Mouse (Mus musculus): ENCODE data around the gene Acsbg2.
"Not testable (repeated sequence)": the region's sequence is repeated elsewhere in the genome, so short reads cannot be mapped to it uniquely, and the experiment has no call there.

Acsbg2 gene

DNA sequence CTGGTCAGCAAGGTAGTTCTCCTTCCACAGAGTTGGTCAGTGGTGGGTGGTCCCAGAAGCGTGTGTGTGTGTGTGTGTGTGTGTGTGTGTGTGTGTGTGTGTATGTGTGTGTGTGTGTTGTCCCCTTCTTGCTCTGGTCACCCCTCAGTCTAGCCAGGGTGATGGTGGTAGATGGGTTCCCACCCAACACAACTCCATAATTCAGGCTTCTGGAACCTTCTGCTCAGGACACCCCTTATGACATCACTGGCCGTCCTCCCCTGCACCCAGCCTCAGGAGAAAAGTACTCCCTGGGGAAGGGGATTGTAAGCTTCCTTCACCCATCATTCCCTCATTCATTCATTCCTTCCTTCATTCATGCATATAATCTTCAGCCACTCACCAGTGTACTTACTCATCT is at the start of gene Acsbg2:
Gene Acsbg2, minus strand, starts transcription at position 211 of the 400 bp plus-strand sequence.
- no peak for DNase-seq (ENCODE audit: low spot score)

- no peak for DNase-seq (ENCODE audit: low spot score)
These were observed 45.5 kb upstream of the Acsbg2 start for GRCm38 (mm10) chr17:56919725-56920124.

GRCm38 (mm10) chr17:56917166-56917565 is 42.9 kb upstream of the Acsbg2 start:
- DNase-seq (ENCODE audit: low spot score), result no peak

- no peak for DNase-seq (ENCODE audit: low spot score)
These were observed 39.2 kb upstream of the Acsbg2 start for GRCm38 (mm10) chr17:56913444-56913843.

- no peak for DNase-seq (ENCODE audit: low spot score)
These were observed 38.8 kb upstream of the Acsbg2 start for GRCm38 (mm10) chr17:56913023-56913422.

- not testable (repeated sequence) for DNase-seq (ENCODE audit: low spot score)
These were observed 35.5 kb upstream of the Acsbg2 start for GRCm38 (mm10) chr17:56909764-56910163.

DNA sequence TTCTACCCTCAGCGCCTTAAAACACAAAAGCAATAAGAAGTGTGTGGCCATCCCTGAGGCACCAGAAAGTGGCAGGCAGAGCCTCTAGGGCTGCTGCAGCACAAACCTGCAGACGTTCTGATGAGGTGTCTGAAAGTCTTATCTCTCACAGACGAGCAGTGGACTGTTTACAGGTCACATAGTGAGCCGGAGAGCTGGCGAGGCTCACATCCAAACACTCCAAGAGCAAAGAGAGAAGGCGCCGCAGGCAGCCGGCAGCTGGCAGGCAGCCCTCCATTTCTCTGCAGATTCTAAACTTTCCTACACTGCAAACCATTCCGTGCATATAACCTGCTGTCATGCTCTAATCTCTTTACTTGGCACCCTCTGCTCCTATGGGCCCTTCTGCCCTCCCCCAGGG is 33.6 kb upstream of the Acsbg2 start:
- no peak for DNase-seq (ENCODE audit: low spot score)

DNA sequence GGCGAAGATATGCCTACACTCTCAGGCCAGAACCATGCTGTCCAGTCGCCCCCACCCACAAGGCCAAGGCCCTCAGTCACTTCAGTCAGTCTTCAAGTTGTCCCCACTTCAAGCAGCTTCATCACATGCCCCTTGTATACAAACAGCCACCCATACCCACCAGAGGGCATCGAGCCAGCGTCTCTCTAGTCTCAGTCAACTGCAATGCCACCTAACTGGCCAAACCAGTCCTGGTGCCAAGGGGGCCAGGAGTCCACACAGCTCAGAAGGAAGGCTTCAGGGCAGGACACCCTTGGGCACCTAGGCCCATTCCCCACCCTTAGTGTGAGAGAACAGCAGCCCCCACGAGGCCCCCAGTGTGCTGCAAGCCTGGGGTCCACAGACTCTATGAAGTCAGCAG is 32.8 kb upstream of the Acsbg2 start:
- no peak for DNase-seq (ENCODE audit: low spot score)

DNA sequence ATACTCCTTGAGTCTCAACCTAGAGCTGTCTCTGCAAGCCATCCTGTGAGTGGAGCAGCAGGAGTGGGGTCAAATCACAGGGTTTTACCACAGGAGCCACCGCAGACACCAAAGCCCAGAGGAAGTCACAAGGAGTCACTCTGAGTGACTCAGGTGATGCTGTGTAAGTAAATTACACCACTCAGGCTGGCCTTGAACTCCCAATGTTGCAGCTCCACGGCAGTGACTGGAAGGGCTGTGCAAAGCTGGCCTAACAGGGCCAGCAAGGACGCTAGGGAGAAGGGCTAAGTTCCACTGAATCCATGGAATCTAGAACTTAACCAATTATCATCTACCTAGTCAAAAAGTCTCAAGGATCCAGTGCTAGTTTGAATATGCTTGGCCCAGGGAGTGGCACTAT is 31.9 kb upstream of the Acsbg2 start:
- DNase-seq (ENCODE audit: low spot score), result no peak

DNA sequence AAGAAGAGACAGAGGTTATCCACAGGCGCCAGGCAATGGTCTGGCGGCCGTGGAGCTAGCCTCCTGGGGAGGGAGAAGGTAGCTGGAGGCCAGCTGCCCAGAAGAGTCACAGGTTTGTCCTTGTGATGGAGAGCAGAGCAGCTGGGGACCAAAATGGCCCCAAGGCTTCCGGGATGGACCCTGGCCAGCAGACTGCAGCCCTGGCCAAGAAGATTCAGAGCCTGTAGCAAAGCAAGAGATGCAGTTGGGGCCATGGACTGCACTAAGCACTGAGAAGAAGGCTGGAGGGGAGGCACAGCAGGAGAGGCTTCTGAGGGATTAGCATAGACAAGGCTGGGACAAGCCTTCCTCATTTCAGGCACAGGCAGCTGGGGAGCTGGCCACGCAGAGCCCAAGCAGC is 28.5 kb upstream of the Acsbg2 start:
- DNase-seq (ENCODE audit: low spot score), result no peak

DNA sequence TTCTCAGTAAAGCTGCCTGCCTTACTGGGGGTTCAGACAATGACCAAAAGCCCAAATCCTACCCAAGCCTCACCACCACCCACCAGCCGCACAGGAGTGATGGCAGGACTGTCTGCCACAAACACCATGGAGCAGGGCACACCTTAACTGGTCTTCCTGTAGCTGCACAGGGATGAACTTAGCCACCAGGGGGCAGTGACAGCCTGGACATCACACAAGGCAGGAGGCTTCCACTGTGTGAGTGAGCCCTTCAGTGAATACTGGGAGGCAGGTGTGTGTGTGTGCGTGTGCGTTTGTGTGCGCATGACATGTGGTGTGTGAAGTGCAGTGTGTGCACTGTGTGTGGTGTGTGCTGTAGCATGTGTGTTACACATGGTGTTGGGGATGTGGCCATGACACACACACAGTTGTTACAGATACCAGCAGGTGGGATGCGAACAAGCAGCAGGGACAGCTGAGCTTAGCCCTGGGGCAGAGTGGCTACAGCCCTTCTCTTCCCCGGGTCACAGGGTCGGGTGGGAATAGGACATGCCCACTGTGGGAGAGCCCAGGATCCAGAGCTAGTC is 23.5 kb upstream of the Acsbg2 start:
- peak; percentile 72 for DNase-seq (ENCODE audit: low spot score)

GRCm38 (mm10) chr17:56896513-56897129 is 22.4 kb upstream of the Acsbg2 start:
- no peak for DNase-seq (ENCODE audit: low spot score)

- DNase-seq (ENCODE audit: low spot score), result no peak
These were observed 21.2 kb upstream of the Acsbg2 start for GRCm38 (mm10) chr17:56895368-56895918.

- no peak for DNase-seq (ENCODE audit: low spot score)
These were observed 15.8 kb upstream of the Acsbg2 start for GRCm38 (mm10) chr17:56890018-56890417.

- DNase-seq (ENCODE audit: low spot score), result no peak
These were observed 13.8 kb upstream of the Acsbg2 start for GRCm38 (mm10) chr17:56888050-56888449.

- no peak for DNase-seq (ENCODE audit: low spot score)
These were observed 10.6 kb upstream of the Acsbg2 start for GRCm38 (mm10) chr17:56884809-56885208.

- DNase-seq (ENCODE audit: low spot score), result no peak
These were observed 10.1 kb upstream of the Acsbg2 start for GRCm38 (mm10) chr17:56884331-56884730.

DNA sequence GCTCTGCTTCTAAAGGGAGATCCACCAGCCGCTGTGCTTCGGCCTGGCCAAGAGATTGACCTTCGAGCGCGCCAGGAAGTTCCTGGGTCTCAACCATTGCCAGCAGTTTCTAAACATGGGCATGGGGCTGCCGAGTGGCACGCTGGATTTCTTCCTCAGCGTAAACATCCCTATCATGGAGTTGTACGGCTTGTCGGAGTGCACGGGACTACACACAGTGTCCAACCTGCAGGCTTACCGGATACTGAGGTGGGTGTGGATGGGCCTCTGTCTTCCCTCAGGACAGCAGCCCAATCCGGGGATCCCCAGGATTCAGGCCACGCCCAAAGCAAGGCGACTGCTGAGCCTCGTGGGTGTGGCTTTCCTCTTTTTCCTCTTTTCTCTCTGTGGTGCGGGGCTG is 9.4 kb upstream of the Acsbg2 start:
- no peak for DNase-seq (ENCODE audit: low spot score)

GRCm38 (mm10) chr17:56877426-56877825 is 3.2 kb upstream of the Acsbg2 start:
- DNase-seq (ENCODE audit: low spot score), result no peak

- no peak for DNase-seq (ENCODE audit: low spot score)
These were observed 2.7 kb upstream of the Acsbg2 start for GRCm38 (mm10) chr17:56876981-56877380.

DNA sequence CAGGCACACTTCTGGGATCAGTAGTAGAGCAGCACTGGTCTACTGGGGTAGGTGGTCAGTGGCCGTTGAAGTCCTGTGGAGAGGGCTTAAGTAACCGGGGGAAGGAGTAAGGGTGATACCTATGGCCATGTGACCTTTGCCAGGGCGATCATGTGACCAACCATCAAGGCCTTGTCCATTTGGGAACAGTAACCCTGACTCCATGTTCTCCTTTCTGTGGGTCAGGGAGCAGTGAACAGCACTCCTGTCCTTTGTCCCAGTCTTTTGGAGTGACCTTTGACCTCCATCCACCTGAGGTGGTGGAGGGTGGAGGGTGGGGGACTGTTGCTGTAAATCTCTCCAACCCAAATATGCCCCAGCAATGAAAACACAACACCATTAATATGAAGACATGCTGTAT is 2.2 kb upstream of the Acsbg2 start:
- no peak for DNase-seq (ENCODE audit: low spot score)

DNA sequence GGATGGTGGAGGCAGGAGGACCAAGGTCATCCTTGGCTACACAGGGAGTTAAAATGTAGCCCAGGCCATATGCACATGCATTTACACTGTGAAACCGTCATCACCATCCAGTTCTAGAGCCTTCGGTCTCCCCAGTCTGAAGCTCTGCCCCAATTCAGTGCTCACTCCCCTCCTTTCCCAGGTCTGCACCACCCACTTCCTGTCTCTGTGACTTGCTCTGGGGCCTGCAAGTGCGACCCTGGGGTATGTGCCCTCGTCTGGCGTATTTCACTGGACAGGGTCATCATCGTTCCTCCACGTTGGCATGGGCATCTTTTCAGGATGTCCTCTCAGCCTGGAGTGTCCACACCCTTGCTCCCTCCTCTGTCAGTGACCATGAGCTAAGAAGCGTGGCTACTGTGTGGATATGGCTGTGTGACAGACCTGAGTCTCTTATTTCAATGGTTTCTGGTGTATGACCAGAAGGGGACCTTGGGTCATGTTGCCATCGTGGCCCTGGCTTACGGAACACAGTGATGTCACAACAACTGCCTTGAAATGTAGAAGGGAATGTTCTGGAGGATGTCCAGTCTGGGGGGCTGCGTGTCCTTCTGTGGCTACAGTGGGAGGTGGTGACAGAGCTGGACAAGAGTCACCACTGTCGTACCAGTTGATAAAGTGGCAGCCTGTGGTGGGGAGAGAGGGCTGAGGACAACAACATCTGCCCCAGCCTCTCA is 847 bp upstream of the Acsbg2 start, which contains the start of gene 1700061G19Rik:
Gene 1700061G19Rik, plus strand, starts transcription at position 542 of the 716 bp plus-strand sequence.
- no peak for DNase-seq (ENCODE audit: low spot score)

DNA sequence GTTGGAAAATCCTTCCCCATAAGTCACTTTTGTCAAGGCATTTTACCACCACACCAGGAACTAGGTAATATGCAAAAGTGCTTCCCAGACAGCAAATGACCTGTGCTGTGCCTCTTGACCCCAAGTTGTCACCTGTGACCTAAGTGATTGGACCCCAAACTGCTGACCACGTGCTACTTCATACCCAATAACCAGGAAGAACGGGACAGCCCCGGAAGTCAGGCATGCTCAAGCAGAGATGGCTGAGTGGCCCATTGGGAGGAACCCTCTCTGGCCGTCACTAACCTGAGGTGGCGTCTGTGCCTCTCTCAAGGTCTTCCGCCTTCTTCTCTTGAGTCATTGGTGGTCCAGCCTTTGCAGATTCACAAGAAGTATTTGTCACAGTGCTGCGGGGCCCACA is 1.7 kb downstream of the Acsbg2 start:
- DNase-seq (ENCODE audit: low spot score), result no peak
